Mouse (Mus musculus) cerebellum, postnatal 25 days (tissue): Measurements from ENCODE around the gene Dennd4b.
"Not testable (repeated sequence)": the region's sequence is repeated elsewhere in the genome, so short reads cannot be mapped to it uniquely, and the experiment has no call there.

Experiments used
- DNase-seq, 2 experiments: peaks; one replicate each; pipeline ENCODE4 v3.0.0; 2021; ENCODE audit warnings: mixed read lengths in 2 of 2

The Dennd4b gene

DNA sequence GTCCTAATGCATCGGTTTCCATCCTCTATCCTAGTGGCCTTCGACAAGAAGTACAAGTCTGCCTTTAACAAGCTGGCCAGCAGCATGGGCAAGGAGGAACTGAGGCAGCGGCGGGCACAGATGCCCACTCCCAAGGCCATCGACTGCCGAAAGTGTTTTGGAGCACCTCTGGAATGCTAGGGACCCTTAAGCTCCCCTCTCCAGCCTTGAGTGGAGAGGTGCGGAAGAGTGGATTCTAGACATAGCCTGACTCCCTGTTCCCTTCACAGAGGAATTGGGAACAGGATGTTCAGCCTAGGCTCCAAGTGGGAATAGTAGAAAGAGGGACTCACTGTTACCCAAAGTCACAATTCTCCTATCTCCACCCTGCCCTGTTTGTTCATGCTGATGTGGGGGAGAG, 14.8 kb downstream of the Dennd4b start:
- DNase-seq: no peak

DNA sequence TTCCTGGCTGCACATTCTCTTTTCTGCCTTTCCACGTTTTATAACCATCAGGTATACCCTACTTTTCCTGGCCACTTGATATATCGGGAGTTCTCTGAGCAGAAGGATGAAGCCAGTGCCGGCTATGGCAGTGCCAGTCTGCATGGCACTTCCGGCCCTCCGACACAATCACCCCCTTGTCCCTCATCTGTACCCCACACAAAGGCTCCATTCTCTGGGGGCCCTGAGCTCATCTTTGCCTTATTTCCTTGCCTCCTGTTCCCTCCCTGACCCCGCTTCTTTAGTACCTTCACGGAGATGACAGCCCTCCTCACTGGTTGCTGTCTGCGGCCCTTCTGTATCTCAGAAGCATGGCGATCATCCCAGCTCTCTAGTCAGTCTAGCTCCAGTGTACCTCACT, 15.7 kb downstream of the Dennd4b start:
- no peak for DNase-seq

DNA sequence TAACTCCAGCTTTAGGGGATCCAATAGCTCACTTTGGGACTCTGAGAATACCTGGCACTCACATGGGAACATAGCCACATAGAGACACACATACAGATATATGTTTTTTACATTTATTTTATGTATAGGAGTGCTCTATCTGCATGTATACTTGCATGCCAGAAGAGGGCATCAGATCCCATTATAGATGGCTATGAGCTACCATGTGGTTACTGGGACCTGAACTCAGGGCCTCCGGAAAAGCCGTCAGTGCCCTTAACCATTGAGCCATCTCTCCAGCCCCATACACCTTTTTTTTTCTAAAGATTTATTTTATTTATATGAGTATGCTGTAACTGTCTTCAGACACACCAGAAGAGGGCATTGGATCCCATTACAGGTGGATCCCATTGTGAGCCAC, 19.2 kb downstream of the Dennd4b start:
- no peak for DNase-seq

DNA sequence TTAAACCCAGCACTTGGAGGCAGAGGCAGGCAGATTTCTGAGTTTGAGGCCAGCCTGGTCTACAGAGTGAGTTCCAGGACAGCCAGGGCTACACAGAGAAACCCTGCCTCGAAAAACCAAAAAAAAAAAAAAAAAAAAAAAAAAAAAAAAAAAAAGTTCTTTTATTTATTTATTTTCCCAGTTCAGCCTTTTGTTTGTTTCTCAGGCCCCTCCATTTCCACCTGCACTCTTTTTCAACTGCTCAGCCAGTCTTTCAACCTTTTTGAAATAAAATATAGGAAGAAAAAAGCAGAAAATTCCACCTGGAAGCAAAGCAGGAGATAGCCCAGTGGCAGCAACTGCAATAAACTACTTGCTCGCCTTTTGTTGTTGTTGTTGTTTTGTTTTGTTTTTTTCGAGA, 24.4 kb downstream of the Dennd4b start:
- DNase-seq: not testable (repeated sequence)

DNA sequence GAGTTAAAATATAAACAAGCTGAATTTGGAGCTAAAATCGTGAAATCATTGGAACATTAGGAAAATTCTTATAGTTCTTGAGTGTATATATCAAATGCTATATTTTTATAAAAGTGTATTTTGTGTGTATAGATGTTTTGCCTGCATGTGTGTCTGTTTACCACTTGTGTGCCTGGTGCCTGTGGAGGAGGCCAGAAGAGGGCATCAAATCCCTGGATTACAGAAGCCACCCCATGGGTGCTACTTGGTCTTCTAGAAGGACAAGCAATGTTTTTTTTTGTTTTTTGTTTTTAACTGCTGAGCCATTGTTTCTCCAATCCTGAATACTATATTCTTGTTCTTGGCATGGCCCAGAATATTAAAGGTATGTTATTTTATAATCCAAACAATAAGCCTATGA, 25.6 kb downstream of the Dennd4b start:
- DNase-seq: no peak

DNA sequence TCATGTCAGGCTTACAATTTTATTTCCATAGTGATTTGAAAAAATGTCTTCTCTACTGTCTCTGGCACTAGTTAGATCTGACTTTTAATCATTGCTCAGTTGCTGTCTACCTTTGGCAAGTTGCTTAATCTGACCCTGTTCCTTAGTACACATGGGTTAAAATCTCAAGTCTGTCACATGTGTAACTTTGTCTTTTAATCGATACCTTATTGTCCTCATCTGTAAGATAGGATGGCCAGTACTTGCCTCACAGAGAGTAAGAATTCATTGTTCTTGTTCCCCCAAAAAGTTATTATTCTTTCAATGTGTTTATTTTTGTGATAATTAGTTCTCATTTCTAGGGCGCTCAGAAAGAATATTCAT, 27.0 kb downstream of the Dennd4b start:
- no peak for DNase-seq

DNA sequence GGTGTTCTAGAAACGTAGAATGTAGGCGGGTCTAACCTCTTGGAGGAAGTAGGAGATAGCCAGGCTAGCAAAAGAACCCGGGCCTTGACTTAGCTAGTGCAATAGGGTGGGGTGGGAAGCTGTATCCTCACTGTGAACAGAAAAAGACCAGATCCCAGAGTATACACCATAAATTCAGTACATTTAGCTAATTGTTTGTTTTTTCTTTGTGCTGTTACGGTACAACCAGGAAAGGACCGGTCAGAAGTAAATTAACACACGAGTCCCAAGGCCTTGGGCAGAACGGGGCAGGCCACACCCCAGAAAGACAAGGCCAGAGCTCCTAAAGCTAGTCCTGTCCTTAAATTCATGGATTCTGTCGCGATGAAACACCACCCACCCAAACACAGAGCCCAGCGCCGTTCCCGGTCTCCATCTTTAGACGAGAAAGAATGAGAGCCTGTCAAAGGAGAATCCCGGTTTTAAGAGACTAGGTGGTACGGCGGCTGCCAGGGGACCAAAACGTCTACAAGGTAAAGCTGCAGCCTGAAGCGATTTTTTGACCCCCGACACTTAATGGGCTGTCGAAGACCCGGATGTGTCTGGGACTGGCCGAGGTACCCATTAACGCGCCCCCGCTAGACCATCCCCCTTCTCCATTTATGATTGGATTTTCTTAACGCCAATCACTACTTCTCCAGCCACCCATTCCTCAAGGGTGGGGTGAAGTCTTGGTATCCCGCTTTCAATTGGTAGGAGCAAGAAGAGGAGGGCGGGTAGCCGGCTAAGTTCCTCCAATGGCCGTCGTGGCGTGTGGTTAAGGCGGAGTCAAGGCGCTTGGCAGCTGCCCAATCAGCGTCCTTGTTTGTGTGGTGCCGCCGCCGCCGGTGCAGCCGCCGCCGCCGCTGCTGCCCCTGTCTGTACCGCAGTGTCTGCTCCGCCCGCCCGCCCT, 27.6 kb downstream of the Dennd4b start, which contains the start of gene Gatad2b:
Gene Gatad2b (plus strand): TSS at position 834 of the 931 bp plus-strand sequence.
- DNase-seq: peak; percentile 99

DNA sequence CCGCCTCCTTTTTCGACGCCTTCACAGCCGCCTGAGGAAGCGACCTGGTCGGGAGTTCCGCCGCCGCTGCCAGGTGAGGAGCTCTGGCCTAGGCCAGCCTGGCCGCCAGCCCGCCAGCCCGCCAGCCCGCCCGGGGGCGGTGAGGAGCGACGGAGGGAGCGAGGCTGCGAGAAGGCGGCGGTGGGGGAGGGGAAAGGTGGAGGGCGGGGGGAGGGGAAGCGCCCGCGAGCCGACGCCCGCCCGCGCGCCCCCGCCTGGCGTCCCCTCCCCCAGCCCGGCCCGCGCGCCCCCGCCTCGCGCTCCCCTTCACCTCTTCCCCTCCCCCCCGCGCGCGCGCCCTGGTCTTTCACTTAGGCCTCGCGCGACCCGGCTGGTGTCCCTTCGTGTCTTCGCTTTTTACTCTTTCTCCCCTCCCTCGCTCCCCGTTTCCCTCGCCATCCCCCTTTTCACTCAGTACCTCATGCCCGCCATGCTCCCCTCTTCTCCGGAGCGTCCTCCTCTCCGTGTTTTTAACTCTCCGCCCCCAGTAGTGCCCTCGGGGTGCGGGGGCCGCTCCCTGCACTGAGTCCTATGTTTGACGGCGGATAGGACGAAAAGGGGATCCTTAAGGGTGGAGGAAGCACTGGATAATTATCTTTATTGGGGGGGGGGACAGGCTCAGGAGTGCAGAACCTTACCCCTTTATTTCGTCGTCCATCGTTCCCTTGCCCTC, 28.5 kb downstream of the Dennd4b start:
- DNase-seq: peak; percentile 65 to 85

DNA sequence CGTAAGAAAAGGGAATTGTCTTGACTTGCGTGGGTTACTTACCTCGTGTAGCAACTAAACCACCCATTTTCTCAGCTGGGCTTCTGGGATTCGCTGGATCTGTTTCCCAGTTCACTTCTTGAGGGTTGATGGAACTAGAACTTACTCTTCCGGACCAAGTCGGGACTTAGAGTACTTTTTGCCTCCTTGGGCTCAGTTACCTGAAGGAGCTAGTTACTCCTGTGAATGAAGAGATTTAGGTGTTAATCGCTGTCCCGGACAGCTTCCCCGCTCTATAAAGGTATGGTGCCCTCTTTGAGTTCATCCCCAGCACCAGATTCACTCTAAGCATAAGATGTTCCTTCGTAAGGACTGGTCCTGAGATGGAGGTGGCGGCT, 29.1 kb downstream of the Dennd4b start:
- peak in 1 of 2 experiments; percentile 16 for DNase-seq

DNA sequence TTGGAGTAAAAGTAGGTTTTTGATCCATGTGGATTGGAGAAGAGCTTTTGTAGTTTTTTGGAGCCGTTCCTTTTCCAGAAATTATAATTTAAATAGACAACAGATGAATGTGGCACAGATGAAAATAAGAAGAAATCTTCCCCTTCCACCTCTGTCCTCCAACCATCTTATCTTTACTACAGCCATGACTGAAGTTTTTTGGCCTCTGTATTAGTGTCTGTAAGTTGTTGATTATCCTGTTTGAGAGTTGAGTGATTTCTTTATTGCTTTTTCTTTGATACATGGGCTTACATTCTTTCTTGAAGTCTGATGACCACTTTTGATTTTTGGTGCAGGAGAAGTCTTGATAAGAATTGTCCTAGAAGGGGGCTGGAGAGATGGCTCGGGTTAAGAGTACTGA, 29.7 kb downstream of the Dennd4b start:
- DNase-seq: no peak

DNA sequence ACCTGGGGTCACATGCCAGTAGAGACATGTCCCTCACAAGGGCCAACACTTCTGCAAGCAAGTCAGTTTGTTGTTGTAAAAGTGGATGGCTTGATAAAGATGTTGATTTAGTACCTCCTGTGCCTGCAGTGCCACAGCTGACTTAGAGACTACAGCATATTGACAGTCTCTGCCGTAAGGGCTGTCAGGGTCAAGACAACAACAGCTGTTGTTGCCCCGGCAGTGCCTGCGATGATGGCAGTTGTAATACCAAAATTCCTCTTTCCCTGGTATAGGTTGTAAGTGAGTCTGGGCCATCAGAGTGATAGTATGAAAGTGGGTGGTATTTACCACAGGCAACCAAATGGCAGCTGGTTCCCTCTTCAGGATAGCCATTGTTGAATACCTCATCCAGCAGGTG, 40.8 kb downstream of the Dennd4b start:
- DNase-seq: no peak

DNA sequence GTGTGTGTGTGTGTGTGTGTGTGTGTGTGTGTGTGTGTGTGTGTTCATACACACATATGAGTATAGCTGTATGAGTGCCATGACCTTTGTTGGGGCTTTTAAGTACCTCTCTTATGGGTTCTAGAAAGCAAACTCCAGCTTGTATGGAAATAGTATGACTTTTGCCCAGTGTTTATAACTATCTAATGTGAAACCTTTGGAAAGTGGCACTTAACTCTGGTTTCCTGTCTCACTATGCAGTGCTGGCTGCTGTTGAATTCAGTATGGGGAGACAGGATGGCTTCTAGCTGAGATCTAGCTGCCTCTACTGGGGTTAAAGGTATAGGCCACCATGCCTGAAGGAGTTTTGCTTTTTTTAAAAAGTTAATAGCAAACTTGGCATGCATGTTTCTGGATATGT, 44.6 kb downstream of the Dennd4b start:
- DNase-seq: no peak

DNA sequence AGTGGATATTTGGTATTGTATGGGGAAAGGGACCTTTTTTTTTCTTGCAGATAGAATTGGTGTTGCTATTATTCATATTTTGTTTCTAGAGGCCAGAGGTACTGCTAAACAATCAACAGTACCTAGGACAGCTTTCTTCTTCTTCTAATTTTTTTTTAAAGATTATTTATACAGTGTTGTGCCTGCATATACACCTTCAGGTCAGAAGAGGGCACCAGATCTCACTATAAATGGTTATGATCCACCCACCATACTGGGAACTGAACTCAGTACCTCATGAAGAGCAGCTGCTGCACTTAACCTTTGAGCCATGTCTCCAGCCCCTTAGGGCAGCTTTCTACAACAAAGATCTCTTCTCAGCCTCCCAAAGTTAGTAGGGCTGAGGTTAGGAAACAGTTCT, 48.4 kb downstream of the Dennd4b start:
- no peak for DNase-seq

DNA sequence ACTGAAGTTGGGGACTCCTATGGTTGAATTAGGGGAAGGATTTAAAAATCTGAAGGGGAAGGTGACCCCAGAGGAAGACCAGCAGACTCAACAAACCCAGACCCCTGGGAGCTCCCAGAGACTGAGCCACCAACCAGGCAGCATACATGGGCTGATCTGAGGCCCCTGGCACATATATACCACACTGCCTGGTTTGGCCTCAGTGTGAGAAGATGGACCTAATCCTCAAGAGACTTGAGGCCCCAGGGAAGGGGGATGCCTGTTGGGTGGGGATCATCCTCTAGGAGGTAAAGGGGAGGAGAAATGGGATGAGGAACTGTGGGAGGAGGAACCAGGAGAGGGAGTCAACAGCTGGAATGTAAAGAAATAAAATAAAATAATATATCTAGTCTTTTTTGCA, 49.3 kb downstream of the Dennd4b start:
- no peak for DNase-seq

DNA sequence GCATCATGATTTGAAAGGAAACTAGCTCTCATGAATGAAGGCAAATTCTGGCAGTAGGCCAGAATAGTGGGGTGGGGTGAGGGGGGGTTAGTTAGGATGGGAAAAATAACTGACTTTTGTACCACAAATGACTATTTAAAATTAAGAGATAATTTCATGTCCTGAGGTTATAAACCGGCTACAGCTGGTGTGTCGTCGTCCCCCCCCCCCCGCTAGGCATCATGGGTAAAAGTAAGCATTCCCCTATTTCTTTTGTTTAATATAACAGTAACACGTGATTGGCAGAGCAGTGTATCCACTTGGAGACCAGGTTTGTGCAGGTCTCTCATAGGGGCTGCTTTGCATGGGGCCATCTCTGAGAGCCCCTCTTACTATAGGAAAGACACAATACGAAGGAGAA, 57.3 kb downstream of the Dennd4b start:
- no peak for DNase-seq

DNA sequence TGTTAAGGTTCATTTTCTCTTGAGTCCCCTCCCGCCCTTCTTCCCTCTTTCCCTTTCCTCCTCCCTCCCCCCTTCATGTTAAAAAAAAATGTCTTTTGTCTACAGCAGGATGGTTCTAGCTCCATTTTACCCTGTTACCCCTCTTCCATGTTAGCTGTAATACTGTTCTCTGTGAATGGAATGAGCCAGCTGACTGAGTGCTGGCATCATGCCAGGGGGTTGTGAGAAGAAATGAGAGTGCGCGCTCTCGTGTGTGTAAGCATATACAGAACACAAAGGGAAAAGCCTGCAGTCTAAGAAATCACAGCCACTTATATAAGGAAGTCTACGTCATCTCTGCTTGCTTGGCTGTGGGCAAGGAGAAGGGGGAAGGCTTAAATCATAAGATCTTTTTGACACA, 58.1 kb downstream of the Dennd4b start:
- DNase-seq: peak; percentile 72 to 87
